ENCODE assay signal across 12 mouse cellular contexts in the genomic region with DNA sequence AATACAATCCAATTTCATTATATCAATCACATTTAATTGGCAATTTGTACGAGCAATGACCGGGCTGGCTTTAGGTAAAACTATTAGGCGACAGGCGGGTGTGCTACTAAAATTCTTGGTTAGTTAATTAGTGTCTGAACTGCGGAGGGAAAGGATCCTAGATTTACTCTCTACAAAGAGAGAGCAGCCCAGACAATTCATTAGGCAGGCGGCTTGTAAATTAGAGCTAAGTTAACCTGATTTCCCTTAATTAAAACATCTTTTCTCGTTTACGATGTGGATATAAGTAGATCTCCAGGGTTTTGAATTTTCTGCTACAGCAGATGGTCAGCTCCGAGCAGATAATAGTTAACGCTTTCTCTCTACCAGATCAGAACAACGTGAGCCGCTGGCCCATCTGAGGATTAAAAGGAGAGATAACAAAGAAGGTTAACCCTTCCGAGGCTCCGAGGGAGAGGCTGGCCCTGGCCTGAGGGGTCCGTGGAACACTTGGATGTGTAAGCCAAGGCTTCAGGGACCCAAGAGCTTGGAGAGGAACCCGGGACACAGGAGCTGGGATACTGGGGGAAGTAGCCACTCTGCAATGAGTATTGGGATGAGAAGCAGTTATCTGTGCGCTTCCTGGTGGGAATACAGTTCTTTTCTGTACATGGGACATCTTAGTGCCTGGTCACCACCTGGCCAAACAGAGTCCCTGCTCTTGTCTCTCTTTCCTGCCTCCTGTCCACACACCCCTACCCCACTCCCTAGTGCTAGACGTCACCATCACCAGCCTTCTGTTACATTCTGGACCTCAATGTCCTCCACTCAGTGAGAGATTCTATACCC. TPM values are rescaled to one million over a fixed set of nuclear protein-coding genes. Genes with fewer than 3 reads are reported as not detected.
DNase-seq lines count a peak whose midpoint lies in the region; ATAC-seq lines count a peak whose summit lies in the region.
"Had no signal": no experiment of that assay in that cellular context is flagged by ENCODE, and none has a peak within 500 bp of the region (broad histone marks: within the 10 kb centered on the region; RNA-seq: fewer than 3 reads in every experiment).

No protein-coding gene starts in this region.

- intact Hi-C loops in heart, postnatal 36 days (cut with DNase I) = loop anchor here (1.0 to 5.0 kb wide), 3 partner anchors 131 to 213 kb away; no protein-coding TSS in a partner anchor

- no peaks in the 10 kb centered on the region for H3K9me3 ChIP-seq in forebrain, embryonic 10.5 days
- no peaks in the 10 kb centered on the region for H3K9me3 ChIP-seq in forebrain, embryonic 16.5 days (ENCODE audit: control insufficient read depth, low read length)
- no peaks in the 10 kb centered on the region for H3K9me3 ChIP-seq in hindbrain, embryonic 12.5 days (replicated peaks)
- H3K9me3 ChIP-seq in neural tube, embryonic 11.5 days (ENCODE audit: control insufficient read depth, low read length) = no peaks in the 10 kb centered on the region
- no peaks in the 10 kb centered on the region for H3K9me3 ChIP-seq in liver, embryonic 12.5 days (replicated peaks)
- H3K9me3 ChIP-seq: G1E; liver, embryonic 13.5 days had no signal

- H3K9ac ChIP-seq in forebrain, embryonic 16.5 days (replicated peaks; ENCODE audit: low read depth, low read length) = no peak overlapping the region
- no peak overlapping the region for H3K9ac ChIP-seq in hindbrain, embryonic 12.5 days
- H3K9ac ChIP-seq in neural tube, embryonic 11.5 days (ENCODE audit: low read length) = 0 out of 2 replicates have a peak overlapping the region, but pooled peaks have one; percentile 1
- no peak overlapping the region for H3K9ac ChIP-seq in liver, embryonic 12.5 days
- H3K9ac ChIP-seq: liver, embryonic 13.5 days had no signal

- peaks cover 73% of the 10 kb centered on the region for H3K4me1 ChIP-seq in forebrain, embryonic 10.5 days
- H3K4me1 ChIP-seq in forebrain, embryonic 16.5 days (replicated peaks; ENCODE audit: control insufficient read depth, insufficient read depth, low read length) = peaks cover 20% of the 10 kb centered on the region
- H3K4me1 ChIP-seq in hindbrain, embryonic 12.5 days = peaks cover 47% of the 10 kb centered on the region
- H3K4me1 ChIP-seq in neural tube, embryonic 11.5 days (ENCODE audit: control insufficient read depth, insufficient read depth, low read length) = peaks cover 6% of the 10 kb centered on the region; the same call in 1 of the 2 replicates
- no peaks in the 10 kb centered on the region for H3K4me1 ChIP-seq in liver, embryonic 12.5 days
- H3K4me1 ChIP-seq: liver, embryonic 13.5 days had no signal

- no peak overlapping the region for H3K4me2 ChIP-seq in forebrain, embryonic 16.5 days (ENCODE audit: low read length)
- 0 out of 2 replicates have a peak overlapping the region, but pooled peaks have one; percentile 6 for H3K4me2 ChIP-seq in hindbrain, embryonic 12.5 days (replicated peaks)
- H3K4me2 ChIP-seq in neural tube, embryonic 11.5 days (ENCODE audit: low read depth) = no peak overlapping the region
- no peak overlapping the region for H3K4me2 ChIP-seq in liver, embryonic 12.5 days
- H3K4me2 ChIP-seq: liver, embryonic 13.5 days had no signal

- whole genome bisulfite sequencing in forebrain, embryonic 10.5 days = under 1% methylated on average over 18 of the region's 18 CpGs
- 3% methylated on average over 18 of the region's 18 CpGs for WGBS in forebrain, embryonic 16.5 days
- WGBS in hindbrain, embryonic 12.5 days = 3% methylated on average over 18 of the region's 18 CpGs
- 3% methylated on average over 18 of the region's 18 CpGs for WGBS in neural tube, embryonic 11.5 days
- 11% methylated on average over 18 of the region's 18 CpGs for WGBS in liver, embryonic 12.5 days (ENCODE audit: insufficient replicate concordance)

- peaks cover 98% of the 10 kb centered on the region for H3K27me3 ChIP-seq in forebrain, embryonic 10.5 days (ENCODE audit: poor library complexity, severe bottlenecking)
- peaks cover 75% of the 10 kb centered on the region for H3K27me3 ChIP-seq in forebrain, embryonic 16.5 days (replicated peaks; ENCODE audit: control insufficient read depth, insufficient read depth, low read length)
- H3K27me3 ChIP-seq in hindbrain, embryonic 12.5 days = peaks cover 83% of the 10 kb centered on the region
- H3K27me3 ChIP-seq in neural tube, embryonic 11.5 days (ENCODE audit: control insufficient read depth, insufficient read depth, low read length) = peaks cover 92% of the 10 kb centered on the region
- peaks cover 100% of the 10 kb centered on the region for H3K27me3 ChIP-seq in liver, embryonic 12.5 days (replicated peaks)

- peak; percentile 50 for DNase-seq in forebrain, embryonic 10.5 days (ENCODE audit: extremely low spot score, low spot score)
- peak; percentile 21 for DNase-seq in embryo, embryonic 10 days (ENCODE audit: low spot score)
- no peak for DNase-seq in neural tube, embryonic 11.5 days (ENCODE audit: low spot score)
- DNase-seq in heart, postnatal 36 days = no peak
- no peak for DNase-seq in urinary bladder, postnatal 25 days (ENCODE audit: low spot score)

- peak overlapping the region; percentile 79 for H3K27ac ChIP-seq in forebrain, embryonic 10.5 days
- H3K27ac ChIP-seq in forebrain, embryonic 16.5 days (ENCODE audit: low read length) = no peak overlapping the region
- H3K27ac ChIP-seq in hindbrain, embryonic 12.5 days = peak overlapping the region; percentile 83
- peak overlapping the region; percentile 9; the same call in 1 of the 2 replicates for H3K27ac ChIP-seq in neural tube, embryonic 11.5 days (ENCODE audit: low read depth, low read length)
- H3K27ac ChIP-seq in liver, embryonic 12.5 days = no peak overlapping the region
- H3K27ac ChIP-seq: liver, embryonic 13.5 days had no signal

- H3K4me3 ChIP-seq in forebrain, embryonic 10.5 days = peak overlapping the region; percentile 15; the same call in 1 of the 2 replicates
- no peak overlapping the region for H3K4me3 ChIP-seq in forebrain, embryonic 16.5 days (replicated peaks; ENCODE audit: low read length)
- H3K4me3 ChIP-seq in hindbrain, embryonic 12.5 days = no peak overlapping the region
- no peak overlapping the region for H3K4me3 ChIP-seq in neural tube, embryonic 11.5 days (ENCODE audit: low read depth, low read length)
- H3K4me3 ChIP-seq in liver, embryonic 12.5 days = no peak overlapping the region
- H3K4me3 ChIP-seq: liver, embryonic 13.5 days had no signal

- no peaks in the 10 kb centered on the region for H3K36me3 ChIP-seq in forebrain, embryonic 10.5 days (replicated peaks)
- H3K36me3 ChIP-seq in forebrain, embryonic 16.5 days (ENCODE audit: control insufficient read depth, insufficient read depth) = no peaks in the 10 kb centered on the region
- H3K36me3 ChIP-seq in hindbrain, embryonic 12.5 days = no peaks in the 10 kb centered on the region
- no peaks in the 10 kb centered on the region for H3K36me3 ChIP-seq in neural tube, embryonic 11.5 days (ENCODE audit: control insufficient read depth, insufficient read depth, low read length)
- no peaks in the 10 kb centered on the region for H3K36me3 ChIP-seq in liver, embryonic 12.5 days
- H3K36me3 ChIP-seq: G1E; liver, embryonic 13.5 days had no signal

- ATAC-seq in forebrain, embryonic 16.5 days = no peak
- ATAC-seq in hindbrain, embryonic 12.5 days (ENCODE audit: low FRiP score) = no peak
- no peak for ATAC-seq in neural tube, embryonic 11.5 days (ENCODE audit: insufficient read depth, low FRiP score, low TSS enrichment)
- no peak for ATAC-seq in liver, embryonic 12.5 days
- ATAC-seq: inflammation-experienced regulatory T-cells, adult 6 months had no signal

RNA-seq across cellular contexts. Expression of a gene that starts 6.2 kb away (rescaled TPM):
- polyA plus RNA-seq in forebrain, embryonic 10.5 days (2016; fragmentation: Nextera tagmentation; extraction: Ambion mirVana) = 7.7 and 9.4 TPM in 2 replicates
- polyA plus RNA-seq in forebrain, embryonic 16.5 days (2015; fragmentation: Nextera tagmentation; extraction: Ambion mirVana) = 1.6 and 6.4 TPM in 2 replicates
- 97.3 and 99.4 TPM in 2 replicates for polyA plus RNA-seq in hindbrain, embryonic 12.5 days (2016; fragmentation: Nextera tagmentation; extraction: Ambion mirVana)
- 44.9 and 45.2 TPM in 2 replicates for polyA plus RNA-seq in neural tube, embryonic 11.5 days (2014; fragmentation: Nextera tagmentation; extraction: Ambion mirVana)
- not detected for total RNA-seq in heart, postnatal 36 days (2021)
- not detected in 2 replicates for polyA plus RNA-seq in liver, embryonic 12.5 days (2016; fragmentation: Nextera tagmentation; extraction: Ambion mirVana)
- total RNA-seq: G1E; heart, adult 18-20 months had no signal
- polyA plus RNA-seq: G1E; inflammation-experienced regulatory T-cells, adult 6 months; liver, embryonic 13.5 days had no signal

RNA-seq across cellular contexts. Expression of a gene that starts 52.8 kb away (rescaled TPM):
- 9.6 and 10.2 TPM in 2 replicates for polyA plus RNA-seq in forebrain, embryonic 10.5 days (2016; fragmentation: Nextera tagmentation; extraction: Ambion mirVana)
- polyA plus RNA-seq in forebrain, embryonic 16.5 days (2015; fragmentation: Nextera tagmentation; extraction: Ambion mirVana) = 18.8 and 21.4 TPM in 2 replicates
- 12.0 and 14.6 TPM in 2 replicates for polyA plus RNA-seq in hindbrain, embryonic 12.5 days (2016; fragmentation: Nextera tagmentation; extraction: Ambion mirVana)
- 5.4 and 7.9 TPM in 2 replicates for polyA plus RNA-seq in neural tube, embryonic 11.5 days (2014; fragmentation: Nextera tagmentation; extraction: Ambion mirVana)
- 10 to 100 TPM; 14.0 to 17.9 TPM for total RNA-seq in heart, postnatal 36 days (2021)
- 3.4 and 3.7 TPM in 2 replicates for polyA plus RNA-seq in liver, embryonic 12.5 days (2016; fragmentation: Nextera tagmentation; extraction: Ambion mirVana)

Comparison
In these comparisons a context has a peak if more than half of its experiments do, and no peak if none do; other contexts are left out.
1. H3K27ac ChIP-seq: peak in forebrain, embryonic 10.5 days (single experiment), hindbrain, embryonic 12.5 days (single experiment) and neural tube, embryonic 11.5 days (single experiment); none in forebrain, embryonic 16.5 days (single experiment) and liver, embryonic 12.5 days (single experiment).
2. DNase-seq: peak in forebrain, embryonic 10.5 days (single experiment) and embryo, embryonic 10 days (single experiment); none in neural tube, embryonic 11.5 days (single experiment), heart, postnatal 36 days (0 of 2) and urinary bladder, postnatal 25 days (single experiment).